ENCODE assay signal across 23 mouse cellular contexts in genomic region chr4:124530596-124530995, GRCm38 (mm10).
A peak's percentile ranks its signal among the peaks of the same experiment; 100 is the strongest.
DNase-seq lines count a peak whose midpoint lies in the region; ATAC-seq lines count a peak whose summit lies in the region.
"Had no signal": no experiment of that assay in that cellular context is flagged by ENCODE, and none has a peak within 500 bp of the region (broad histone marks: within the 10 kb centered on the region; RNA-seq: fewer than 3 reads in every experiment).

No protein-coding gene starts in this region.

- no peak overlapping the region for H3K9ac ChIP-seq in lung, embryonic 16.5 days (ENCODE audit: low read length)
- H3K9ac ChIP-seq in neural tube, embryonic 13.5 days: no peak overlapping the region
- no peak overlapping the region for H3K9ac ChIP-seq in neural tube, embryonic 15.5 days (replicated peaks)
- H3K9ac ChIP-seq: embryonic facial prominence, embryonic 12.5 days; forebrain, embryonic 13.5 days; forebrain, embryonic 15.5 days had no signal

- intact Hi-C loops in left cerebral cortex, postnatal 4 days (cut with DNase I): no loop called here

- H3K27me3 ChIP-seq in lung, embryonic 16.5 days (ENCODE audit: control insufficient read depth, insufficient read depth, low read depth, low read length): no peaks in the 10 kb centered on the region
- peaks cover 48% of the 10 kb centered on the region for H3K27me3 ChIP-seq in neural tube, embryonic 13.5 days
- peaks cover 12% of the 10 kb centered on the region for H3K27me3 ChIP-seq in neural tube, embryonic 15.5 days (replicated peaks)
- H3K27me3 ChIP-seq: forebrain, embryonic 15.5 days had no signal

- 40% methylated on average over 9 of the region's 9 CpGs for WGBS in lung, embryonic 16.5 days
- 53% methylated on average over 9 of the region's 9 CpGs for WGBS in neural tube, embryonic 13.5 days
- WGBS in neural tube, embryonic 15.5 days: 52% methylated on average over 9 of the region's 9 CpGs

- no peaks in the 10 kb centered on the region for H3K36me3 ChIP-seq in lung, embryonic 16.5 days (ENCODE audit: control insufficient read depth, insufficient read depth, low read length)
- no peaks in the 10 kb centered on the region for H3K36me3 ChIP-seq in neural tube, embryonic 13.5 days
- no peaks in the 10 kb centered on the region for H3K36me3 ChIP-seq in neural tube, embryonic 15.5 days
- H3K36me3 ChIP-seq: embryonic facial prominence, embryonic 10.5 days; embryonic facial prominence, embryonic 12.5 days; forebrain, embryonic 15.5 days; G1E had no signal

- H3K4me2 ChIP-seq in lung, embryonic 16.5 days (ENCODE audit: low read depth, low read length): no peak overlapping the region
- no peak overlapping the region for H3K4me2 ChIP-seq in neural tube, embryonic 13.5 days
- H3K4me2 ChIP-seq in neural tube, embryonic 15.5 days: no peak overlapping the region
- H3K4me2 ChIP-seq: embryonic facial prominence, embryonic 12.5 days; forebrain, embryonic 13.5 days; forebrain, embryonic 15.5 days had no signal

- peaks cover 3% of the 10 kb centered on the region; the same call in 1 of the 2 replicates for H3K4me1 ChIP-seq in lung, embryonic 16.5 days (replicated peaks; ENCODE audit: control insufficient read depth, insufficient read depth, low read length)
- peaks cover 24% of the 10 kb centered on the region for H3K4me1 ChIP-seq in neural tube, embryonic 13.5 days (replicated peaks)
- peaks cover 21% of the 10 kb centered on the region for H3K4me1 ChIP-seq in neural tube, embryonic 15.5 days
- H3K4me1 ChIP-seq: embryonic facial prominence, embryonic 12.5 days had no signal

- H3K27ac ChIP-seq in lung, embryonic 16.5 days (ENCODE audit: low read length): no peak overlapping the region
- no peak overlapping the region for H3K27ac ChIP-seq in neural tube, embryonic 13.5 days (replicated peaks)
- H3K27ac ChIP-seq in neural tube, embryonic 15.5 days (replicated peaks): no peak overlapping the region
- H3K27ac ChIP-seq: embryonic facial prominence, embryonic 10.5 days; embryonic facial prominence, embryonic 12.5 days; forebrain, embryonic 13.5 days; forebrain, embryonic 15.5 days had no signal

- H3K4me3 ChIP-seq in lung, embryonic 16.5 days (ENCODE audit: low read length): no peak overlapping the region
- H3K4me3 ChIP-seq in neural tube, embryonic 13.5 days: no peak overlapping the region
- no peak overlapping the region for H3K4me3 ChIP-seq in neural tube, embryonic 15.5 days (replicated peaks)
- H3K4me3 ChIP-seq: embryonic facial prominence, embryonic 10.5 days; embryonic facial prominence, embryonic 12.5 days; forebrain, embryonic 13.5 days; forebrain, embryonic 15.5 days had no signal

- H3K9me3 ChIP-seq in lung, embryonic 16.5 days (ENCODE audit: control insufficient read depth, low read length): no peaks in the 10 kb centered on the region
- no peaks in the 10 kb centered on the region for H3K9me3 ChIP-seq in neural tube, embryonic 13.5 days
- no peaks in the 10 kb centered on the region for H3K9me3 ChIP-seq in neural tube, embryonic 15.5 days (replicated peaks)
- H3K9me3 ChIP-seq: embryonic facial prominence, embryonic 10.5 days; embryonic facial prominence, embryonic 12.5 days; forebrain, embryonic 13.5 days; forebrain, embryonic 15.5 days; G1E had no signal

- peak; percentile 18 for DNase-seq in left cerebral cortex, postnatal 4 days
- DNase-seq in left cerebral cortex, adult 11 months (ENCODE audit: low spot score): no peak
- no peak for DNase-seq in lung, adult 18-20 months
- DNase-seq: adrenal gland, adult 8-10 months; adrenal gland, postnatal 14 days; adrenal gland, postnatal 36 days; B cell, adult 2 months; cerebellum, adult 11-12 months; cerebellum, adult 2 months; cerebellum, adult 9-10 months; cerebellum, postnatal 10 days; cerebellum, postnatal 25 days had no signal

- peak; percentile 56; the same call in 1 of the 2 replicates for ATAC-seq in lung, embryonic 16.5 days (ENCODE audit: low read depth)
- 0 out of 2 replicates have a peak, but pooled peaks have one; percentile 40 for ATAC-seq in neural tube, embryonic 13.5 days (ENCODE audit: low read depth)
- no peak for ATAC-seq in neural tube, embryonic 15.5 days (ENCODE audit: low FRiP score)
- ATAC-seq: activated CD4-positive, CD25-positive, alpha-beta regulatory T cell, adult 4 months; CD4-positive, CD25-positive, alpha-beta regulatory T cell, adult 4 months; forebrain, embryonic 13.5 days; forebrain, embryonic 15.5 days; Patski had no signal
